Mouse (Mus musculus) limb, embryonic 13.5 days (tissue): ENCODE results near the gene Esrp2. TPM values are rescaled to one million over a fixed set of nuclear protein-coding genes. Genes with fewer than 3 reads are reported as not detected.

ENCODE experiments used
- ATAC-seq: fragments of 200-750 bp; cut with Nextera tagmentation; 2 replicates; pipeline ENCODE4 v1.8.0; 2017; ENCODE audit warnings: low read depth, moderate number of reproducible peaks, moderate TSS enrichment; ENCODE audit not compliant: low FRiP score
- H3K27ac ChIP-seq: fragments of 300-500 bp; sonication (generic); 2 replicates; pipeline ENCODE4 v1.5.1; 2015; ENCODE audit warnings: inconsistent platforms, mild to moderate bottlenecking, moderate library complexity
- H3K27me3 ChIP-seq: fragments of 300-500 bp; sonication (generic); 2 replicates; pipeline ENCODE4 v1.6.1; 2015; ENCODE audit warnings: mild to moderate bottlenecking, inconsistent platforms
- H3K36me3 ChIP-seq: fragments of 300-500 bp; sonication (generic); 2 replicates; pipeline ENCODE4 v1.6.1; 2015; ENCODE audit warnings: inconsistent platforms, mild to moderate bottlenecking, moderate library complexity
- H3K4me1 ChIP-seq: fragments of 300-500 bp; sonication (generic); 2 replicates; pipeline ENCODE4 v1.6.1; 2015; ENCODE audit warnings: inconsistent platforms
- H3K4me2 ChIP-seq: fragments of 300-500 bp; sonication (generic); replicated peaks from 2 replicates; pipeline ENCODE4 v1.6.1; 2015; ENCODE audit warnings: inconsistent platforms, mild to moderate bottlenecking, moderate library complexity
- H3K4me3 ChIP-seq: fragments of 300-500 bp; sonication (generic); 2 replicates; pipeline ENCODE4 v1.5.1; 2015; ENCODE audit warnings: moderate library complexity, mild to moderate bottlenecking, inconsistent platforms
- H3K9ac ChIP-seq: fragments of 300-500 bp; sonication (generic); 2 replicates; pipeline ENCODE4 v1.6.1; 2015; ENCODE audit warnings: mild to moderate bottlenecking, inconsistent platforms
- H3K9me3 ChIP-seq: fragments of 300-500 bp; sonication (generic); 2 replicates; pipeline ENCODE4 v1.6.1; 2016; ENCODE audit warnings: inconsistent platforms
- WGBS: fragments of 180-500 bp; shearing (Covaris S2); methylation state at CpG from one replicate; pipeline ENCODE4 v1.1.7; 2015; 5-methylcytosine and 5-hydroxymethylcytosine counted together
- polyA plus RNA-seq: library from polyadenylated mRNA; unstranded; fragments of >200 nt; fragmentation: Nextera tagmentation; extraction: Ambion mirVana; gene quantifications from 2 replicates; pipeline ENCODE4 v1.2.1, GENCODE M21; 2015

The Esrp2 gene
- polyA plus RNA-seq, 1 experiment from 2014 or later: 13.8 TPM

GRCm38 (mm10) chr8:106163251-106163650, 26.5 kb upstream of the Esrp2 start:
- 89% methylated on average over 9 of the region's 9 CpGs for WGBS

GRCm38 (mm10) chr8:106159876-106160275, 23.1 kb upstream of the Esrp2 start:
- no peaks in the 10 kb centered on the region for H3K27me3 ChIP-seq
- no peak overlapping the region for H3K27ac ChIP-seq
- peaks cover 76% of the 10 kb centered on the region for H3K36me3 ChIP-seq
- H3K9me3 ChIP-seq: no peaks in the 10 kb centered on the region
- no peak for ATAC-seq
- H3K4me1 ChIP-seq: no peaks in the 10 kb centered on the region
- no peak overlapping the region for H3K4me2 ChIP-seq
- 86% methylated on average over 6 of the region's 6 CpGs for WGBS
- H3K4me3 ChIP-seq: no peak overlapping the region
- no peak overlapping the region for H3K9ac ChIP-seq

More at GRCm38 (mm10) chr8:106163251-106163650, 26.5 kb upstream of the Esrp2 start:
- Histone ChIP-seq H3K9me3 (no peaks in the 10 kb centered on the region), H3K27me3 (no peaks in the 10 kb centered on the region), H3K27ac (no peak overlapping the region), H3K4me3 (no peak overlapping the region), H3K9ac (no peak overlapping the region), H3K36me3 (peaks cover 57% of the 10 kb centered on the region), H3K4me1 (0 out of 2 replicates have a peak, but pooled peaks cover 3% of the 10 kb centered on the region), H3K4me2 (no peak overlapping the region)
- no peak for ATAC-seq

- Histone ChIP-seq H3K27me3 (no peaks in the 10 kb centered on the region), H3K9me3 (no peaks in the 10 kb centered on the region), H3K4me1 (no peaks in the 10 kb centered on the region), H3K36me3 (peaks cover 75% of the 10 kb centered on the region), H3K9ac (no peak overlapping the region), H3K4me2 (no peak overlapping the region), H3K27ac (no peak overlapping the region), H3K4me3 (no peak overlapping the region)
- WGBS: 87% methylated on average over 10 of the region's 10 CpGs
- no peak for ATAC-seq
Measured at GRCm38 (mm10) chr8:106158381-106158780, 21.6 kb upstream of the Esrp2 start.

- H3K4me3 ChIP-seq: no peak overlapping the region
- no peak overlapping the region for H3K9ac ChIP-seq
- H3K4me1 ChIP-seq: no peaks in the 10 kb centered on the region
- H3K9me3 ChIP-seq: no peaks in the 10 kb centered on the region
- H3K27me3 ChIP-seq: no peaks in the 10 kb centered on the region
- no peak for ATAC-seq
- H3K36me3 ChIP-seq: peaks cover 66% of the 10 kb centered on the region
- H3K4me2 ChIP-seq: no peak overlapping the region
- H3K27ac ChIP-seq: no peak overlapping the region
- WGBS: 97% methylated on average over 1 of the region's 1 CpGs
Measured at GRCm38 (mm10) chr8:106157419-106157818, 20.6 kb upstream of the Esrp2 start.

GRCm38 (mm10) chr8:106152876-106153275, 16.1 kb upstream of the Esrp2 start:
- Histone ChIP-seq H3K4me1 (peaks cover 13% of the 10 kb centered on the region), H3K9ac (no peak overlapping the region), H3K9me3 (no peaks in the 10 kb centered on the region), H3K27ac (no peak overlapping the region), H3K27me3 (no peaks in the 10 kb centered on the region), H3K4me2 (no peak overlapping the region), H3K4me3 (no peak overlapping the region), H3K36me3 (peaks cover 27% of the 10 kb centered on the region)
- ATAC-seq: no peak
- 84% methylated on average over 4 of the region's 4 CpGs for WGBS

- no peaks in the 10 kb centered on the region for H3K27me3 ChIP-seq
- no peaks in the 10 kb centered on the region for H3K9me3 ChIP-seq
- peaks cover 21% of the 10 kb centered on the region for H3K36me3 ChIP-seq
- peak overlapping the region; percentile 78 for H3K4me3 ChIP-seq
- 77% methylated on average over 9 of the region's 9 CpGs for WGBS
- H3K4me1 ChIP-seq: peaks cover 13% of the 10 kb centered on the region
- no peak overlapping the region for H3K27ac ChIP-seq
- ATAC-seq: no peak
- peak overlapping the region; percentile 75 for H3K4me2 ChIP-seq
- H3K9ac ChIP-seq: peak overlapping the region; percentile 79
Measured at GRCm38 (mm10) chr8:106151041-106151440, 14.3 kb upstream of the Esrp2 start.

- Histone ChIP-seq H3K9ac (peak overlapping the region; percentile 79), H3K4me1 (peaks cover 13% of the 10 kb centered on the region), H3K9me3 (no peaks in the 10 kb centered on the region), H3K27ac (0 out of 2 replicates have a peak overlapping the region, but pooled peaks have one; percentile 48), H3K4me3 (peak overlapping the region; percentile 78), H3K36me3 (peaks cover 17% of the 10 kb centered on the region), H3K27me3 (no peaks in the 10 kb centered on the region), H3K4me2 (peak overlapping the region; percentile 75)
- 20% methylated on average over 8 of the region's 8 CpGs for WGBS
- no peak for ATAC-seq
Measured at GRCm38 (mm10) chr8:106150653-106151000, 13.9 kb upstream of the Esrp2 start.

GRCm38 (mm10) chr8:106149801-106150652, 13.3 kb upstream of the Esrp2 start, which contains the start of gene Pla2g15:
TSS of gene Pla2g15 (plus strand) at chr8:106150399.
- Histone ChIP-seq H3K27me3 (no peaks in the 10 kb centered on the region), H3K4me2 (peak within 1 kb of the TSS; percentile 75), H3K9me3 (no peaks in the 10 kb centered on the region), H3K27ac (0 out of 2 replicates have a peak within 1 kb of the TSS, but pooled peaks have one; percentile 48), H3K36me3 (peaks cover 13% of the 10 kb centered on the region), H3K4me3 (peak within 1 kb of the TSS; percentile 78), H3K4me1 (peaks cover 13% of the 10 kb centered on the region), H3K9ac (peak within 1 kb of the TSS; percentile 79)
- peak; percentile 97 for ATAC-seq
- 2% methylated on average over 38 of the region's 38 CpGs for WGBS

- Histone ChIP-seq H3K9me3 (no peaks in the 10 kb centered on the region), H3K4me1 (peaks cover 13% of the 10 kb centered on the region), H3K4me2 (no peak overlapping the region), H3K9ac (no peak overlapping the region), H3K27me3 (no peaks in the 10 kb centered on the region), H3K27ac (no peak overlapping the region), H3K36me3 (peaks cover 5% of the 10 kb centered on the region; the same call in 1 of the 2 replicates), H3K4me3 (no peak overlapping the region)
- 93% methylated on average over 6 of the region's 6 CpGs for WGBS
- no peak for ATAC-seq
Measured at GRCm38 (mm10) chr8:106149025-106149424, 12.3 kb upstream of the Esrp2 start.

- Histone ChIP-seq H3K9ac (no peak overlapping the region), H3K36me3 (no peaks in the 10 kb centered on the region), H3K4me2 (no peak overlapping the region), H3K9me3 (no peaks in the 10 kb centered on the region), H3K27me3 (no peaks in the 10 kb centered on the region), H3K4me1 (peaks cover 13% of the 10 kb centered on the region), H3K27ac (no peak overlapping the region), H3K4me3 (no peak overlapping the region)
- WGBS: 84% methylated on average over 6 of the region's 6 CpGs
- no peak for ATAC-seq
Measured at GRCm38 (mm10) chr8:106147868-106148565, 11.2 kb upstream of the Esrp2 start.

- Histone ChIP-seq H3K27ac (no peak overlapping the region), H3K9me3 (no peaks in the 10 kb centered on the region), H3K4me2 (no peak overlapping the region), H3K9ac (no peak overlapping the region), H3K4me3 (no peak overlapping the region), H3K27me3 (no peaks in the 10 kb centered on the region), H3K36me3 (no peaks in the 10 kb centered on the region), H3K4me1 (peaks cover 5% of the 10 kb centered on the region)
- 88% methylated on average over 4 of the region's 4 CpGs for WGBS
- no peak for ATAC-seq
Measured at GRCm38 (mm10) chr8:106146014-106146413, 9.2 kb upstream of the Esrp2 start.

GRCm38 (mm10) chr8:106145331-106145730, 8.6 kb upstream of the Esrp2 start:
- Histone ChIP-seq H3K4me2 (no peak overlapping the region), H3K4me1 (no peaks in the 10 kb centered on the region), H3K9ac (no peak overlapping the region), H3K4me3 (no peak overlapping the region), H3K27ac (no peak overlapping the region), H3K9me3 (no peaks in the 10 kb centered on the region), H3K27me3 (peaks cover 1% of the 10 kb centered on the region; the same call in 1 of the 2 replicates), H3K36me3 (no peaks in the 10 kb centered on the region)
- 79% methylated on average over 2 of the region's 2 CpGs for WGBS
- ATAC-seq: no peak
